Mouse (Mus musculus) adrenal gland, postnatal 14 days (tissue): ENCODE data around the gene Mepce. TPM values are rescaled to one million over a fixed set of nuclear protein-coding genes. Genes with fewer than 3 reads are reported as not detected.
A peak's percentile ranks its signal among the peaks of the same experiment; 100 is the strongest.
"Not testable (repeated sequence)": the region's sequence is repeated elsewhere in the genome, so short reads cannot be mapped to it uniquely, and the experiment has no call there.

Experiments
- DNase-seq: peaks from one replicate; pipeline ENCODE4 v3.0.0; 2021; ENCODE audit warnings: mixed read lengths
- long read RNA-seq, 2 experiments: library from polyadenylated mRNA; stranded (forward); transcript quantifications; one replicate each; pipeline ENCODE4 v2.0.0; 2021
- total RNA-seq: library from RNA; stranded (reverse); gene quantifications from 2 replicates; pipeline ENCODE4 v1.2.3, GENCODE M21; 2021

Gene Mepce
- total RNA-seq = 41.5 and 46.7 TPM in 2 replicates
- long read RNA-seq, experiment 1, transcript Mepce-201 (4 exons, 3,128 nt) = major isoform, 18 of 23 reads
- long read RNA-seq, experiment 1, partial matches to known transcripts = 0 of 23 reads
- long read RNA-seq, experiment 1, other reads (novel, unspliced or antisense) = 2 of 23 reads
- long read RNA-seq, experiment 2, transcript Mepce-201 (4 exons, 3,128 nt) = major isoform, 18 of 24 reads
- long read RNA-seq, experiment 2, partial matches to known transcripts = 3 of 24 reads
- long read RNA-seq, experiment 2, other reads (novel, unspliced or antisense) = 2 of 24 reads

- DNase-seq = peak; percentile 96
Measured at GRCm38 (mm10) chr5:137787151-137787928, at the start of gene Mepce, which contains the start of gene Zcwpw1. TSS of gene Mepce (minus strand) at chr5:137787655. TSS of gene Zcwpw1 (plus strand) at chr5:137787798.

- not testable (repeated sequence) for DNase-seq
Measured at GRCm38 (mm10) chr5:137837110-137837509, 49.7 kb upstream of the Mepce start.

GRCm38 (mm10) chr5:137836611-137837010 is 49.2 kb upstream of the Mepce start:
- no peak for DNase-seq

GRCm38 (mm10) chr5:137835966-137836520 is 48.6 kb upstream of the Mepce start, which contains the start of gene Pilra:
TSS of gene Pilra (minus strand) at chr5:137836281.
- DNase-seq = not testable (repeated sequence)

- no peak for DNase-seq
Measured at GRCm38 (mm10) chr5:137833500-137833899, 46.0 kb upstream of the Mepce start.

- DNase-seq = no peak
Measured at GRCm38 (mm10) chr5:137831506-137831905, 44.1 kb upstream of the Mepce start.

- DNase-seq = no peak
Measured at GRCm38 (mm10) chr5:137831106-137831505, 43.7 kb upstream of the Mepce start.

- DNase-seq = no peak
Measured at GRCm38 (mm10) chr5:137830238-137830637, 42.8 kb upstream of the Mepce start.

GRCm38 (mm10) chr5:137828694-137829093 is 41.2 kb upstream of the Mepce start:
- DNase-seq = no peak

GRCm38 (mm10) chr5:137826421-137826820 is 39.0 kb upstream of the Mepce start:
- DNase-seq = no peak

- DNase-seq = no peak
Measured at GRCm38 (mm10) chr5:137825971-137826370, 38.5 kb upstream of the Mepce start.

- no peak for DNase-seq
Measured at GRCm38 (mm10) chr5:137825030-137825429, 37.6 kb upstream of the Mepce start.

GRCm38 (mm10) chr5:137823455-137824045 is 36.1 kb upstream of the Mepce start:
- no peak for DNase-seq

GRCm38 (mm10) chr5:137822602-137823001 is 35.1 kb upstream of the Mepce start:
- no peak for DNase-seq

GRCm38 (mm10) chr5:137822126-137822525 is 34.7 kb upstream of the Mepce start:
- no peak for DNase-seq

GRCm38 (mm10) chr5:137817466-137818222 is 30.2 kb upstream of the Mepce start:
- no peak for DNase-seq

GRCm38 (mm10) chr5:137808316-137808715 is 20.9 kb upstream of the Mepce start:
- DNase-seq = no peak

- DNase-seq = no peak
Measured at GRCm38 (mm10) chr5:137806158-137806557, 18.7 kb upstream of the Mepce start.

GRCm38 (mm10) chr5:137800917-137801316 is 13.5 kb upstream of the Mepce start:
- DNase-seq = no peak

- peak; percentile 39 for DNase-seq
Measured at GRCm38 (mm10) chr5:137796606-137797005, 9.2 kb upstream of the Mepce start.

- no peak for DNase-seq
Measured at GRCm38 (mm10) chr5:137791553-137791952, 4.1 kb upstream of the Mepce start.
